Mouse (Mus musculus): Measurements from ENCODE around the gene Ubxn6.

DNA sequence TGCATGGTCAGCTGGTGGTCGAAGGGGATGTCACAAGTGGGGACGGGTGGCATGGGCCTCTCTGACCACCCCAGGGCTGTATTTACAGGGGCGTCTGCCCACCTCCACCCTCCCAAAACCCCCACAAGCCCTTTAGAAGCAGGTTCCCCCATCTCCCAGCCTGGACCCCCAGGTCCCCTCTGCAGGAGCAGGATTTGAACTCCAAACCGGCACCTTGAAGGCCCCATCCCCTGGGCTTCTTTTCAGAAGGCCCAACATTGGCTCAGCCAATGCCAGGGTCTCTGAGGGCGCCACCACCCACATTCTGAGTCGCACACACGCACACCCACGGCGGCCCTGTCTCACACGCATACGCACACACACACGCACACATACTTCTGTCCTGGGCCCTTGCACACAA is 48.3 kb upstream of the Ubxn6 start:
- TF ChIP-seq GATA1 (IDR thresholded peaks at IDR 0.05; ENCODE audit: low read depth, low read length) (no peak), MAFK (IDR thresholded peaks at IDR 0.05; ENCODE audit: borderline replicate concordance, low read depth, low read length) (no peak), POLR2AphosphoS2 (IDR thresholded peaks at IDR 0.05; ENCODE audit: low read length) (no peak), RCOR1 (IDR thresholded peaks at IDR 0.05; ENCODE audit: low read depth, low read length) (no peak), TCF12 (IDR thresholded peaks at IDR 0.05; ENCODE audit: low read depth, low read length) (no peak), POLR2A (IDR thresholded peaks at IDR 0.05; ENCODE audit: control insufficient read depth in 1 of 2, insufficient read depth in 1 of 2, low read depth in 1 of 2, low read length in 2 of 2, poor library complexity in 1 of 2) (no peak), ZMIZ1 (IDR thresholded peaks at IDR 0.05; ENCODE audit: low read depth, low read length) (no peak), ELF1 (IDR thresholded peaks at IDR 0.05; ENCODE audit: low read depth, low read length) (no peak)

Data from MEL (cell line).